Mouse (Mus musculus) adrenal gland, adult 18-20 months (tissue): ENCODE results near the gene Plekha1. TPM values are rescaled to one million over a fixed set of nuclear protein-coding genes. Genes with fewer than 3 reads are reported as not detected.

Experiments used
- DNase-seq, 2 experiments: peaks; one replicate each; pipeline ENCODE4 v3.0.0; 2021 to 2022; ENCODE audit warnings: low spot score in 2 of 2
- microRNA-seq, 2 experiments: library from miRNA; unstranded; fragments of <30 nt; microRNA quantifications; one replicate each; pipeline ENCODE4 v1.2.0; 2021; ENCODE audit warnings: borderline number of aligned reads in 2 of 2
- total RNA-seq, 2 experiments: library from RNA; stranded (reverse); gene quantifications; 1 replicate in 1 of 2; 2 replicates in 1 of 2; pipeline ENCODE4 v1.2.3; 2021

Gene Plekha1
- total RNA-seq, 2 experiments from 2014 or later, result 24.8 to 28.9 TPM

DNA sequence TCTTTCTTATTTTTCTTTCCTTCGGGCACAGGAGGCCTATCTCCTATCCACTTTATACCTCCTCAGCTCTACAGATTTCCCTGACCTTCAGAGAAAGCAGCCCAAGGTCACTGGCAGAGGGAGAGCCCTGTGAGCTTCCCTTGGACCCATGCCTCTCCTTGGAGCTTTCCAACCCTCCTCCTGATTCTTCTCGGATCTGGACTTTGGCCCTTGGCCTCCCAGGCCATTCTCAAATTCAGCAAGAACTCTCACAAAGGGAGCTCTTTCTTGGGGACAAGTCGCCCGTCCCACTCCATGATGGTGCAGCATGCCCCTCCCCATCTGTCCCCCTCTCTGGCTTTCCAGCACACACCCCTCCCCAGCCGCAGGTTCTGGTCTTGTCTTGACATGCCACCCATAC lies 85.4 kb downstream of the Plekha1 start:
- DNase-seq, result no peak

GRCm38 (mm10) chr7:130953376-130953775 lies 87.8 kb downstream of the Plekha1 start:
- DNase-seq, result no peak

GRCm38 (mm10) chr7:130954177-130954601 lies 88.6 kb downstream of the Plekha1 start:
- no peak for DNase-seq

- no peak for DNase-seq
Observed at GRCm38 (mm10) chr7:130958551-130958950, 93.0 kb downstream of the Plekha1 start.

- no peak for DNase-seq
Observed at GRCm38 (mm10) chr7:130959868-130960267, 94.3 kb downstream of the Plekha1 start.

- no peak for DNase-seq
Observed at GRCm38 (mm10) chr7:130961429-130961828, 95.9 kb downstream of the Plekha1 start.

Small RNA genes within 50 kb of the gene (microRNA-seq; reads per million reads assigned to microRNA genes)
- gene Mir7061, result 0 to 0.47 reads per million in 2 experiments

Other genes starting within 250 kb of the Plekha1 start
- not detected for gene Btbd16, start 91.7 kb upstream of the Plekha1 start, total RNA-seq
- 10 to 100 TPM; 31.8 to 79.5 TPM for gene Htra1, start 70.4 kb downstream of the Plekha1 start, total RNA-seq
- gene Dmbt1, start 166.3 kb downstream of the Plekha1 start, total RNA-seq, result not detected